ENCODE assay signal across 22 mouse cellular contexts in genomic region chr2:38650340-38650739, GRCm38 (mm10).
"Had no signal": no experiment of that assay in that cellular context is flagged by ENCODE, and none has a peak within 500 bp of the region (broad histone marks: within the 10 kb centered on the region; RNA-seq: fewer than 3 reads in every experiment).

No protein-coding gene starts in this region.

- H3K4me2 ChIP-seq: lung, embryonic 15.5 days; midbrain, embryonic 11.5 days; midbrain, embryonic 13.5 days; neural tube, embryonic 13.5 days; neural tube, embryonic 15.5 days had no signal

- H3K36me3 ChIP-seq: lung, embryonic 15.5 days; midbrain, embryonic 13.5 days; neural tube, embryonic 13.5 days; neural tube, embryonic 15.5 days had no signal

- H3K27me3 ChIP-seq: lung, embryonic 15.5 days; neural tube, embryonic 13.5 days; neural tube, embryonic 15.5 days had no signal

- H3K4me1 ChIP-seq: lung, embryonic 15.5 days had no signal

- ATAC-seq: liver, postnatal 0 days; lung, postnatal 0 days; midbrain, embryonic 13.5 days; midbrain, embryonic 16.5 days had no signal

- H3K9me3 ChIP-seq: lung, embryonic 15.5 days; midbrain, embryonic 13.5 days; neural tube, embryonic 13.5 days; neural tube, embryonic 15.5 days had no signal

- H3K4me3 ChIP-seq: lung, embryonic 15.5 days; megakaryocyte, embryonic 14.5 days; midbrain, embryonic 13.5 days; myocyte; neural tube, embryonic 13.5 days; neural tube, embryonic 15.5 days had no signal

- DNase-seq: liver, postnatal 0 days; lung, adult 2 months; lung, postnatal 14 days; lung, postnatal 36 days; retina, postnatal 1 day; right cerebral cortex, adult 18-20 months; right cerebral cortex, postnatal 25 days; right cerebral cortex, postnatal 4 days; spleen, adult 18-20 months; thymus, adult 18-20 months; thymus, postnatal 14 days; thymus, postnatal 36 days had no signal

- H3K27ac ChIP-seq: lung, embryonic 15.5 days; macrophage; midbrain, embryonic 13.5 days; neural tube, embryonic 13.5 days; neural tube, embryonic 15.5 days had no signal

- H3K9ac ChIP-seq: liver, postnatal 0 days; lung, embryonic 15.5 days; midbrain, embryonic 13.5 days; neural tube, embryonic 13.5 days; neural tube, embryonic 15.5 days had no signal
